23 mouse cellular contexts compared by ENCODE assay signal in the genomic region with DNA sequence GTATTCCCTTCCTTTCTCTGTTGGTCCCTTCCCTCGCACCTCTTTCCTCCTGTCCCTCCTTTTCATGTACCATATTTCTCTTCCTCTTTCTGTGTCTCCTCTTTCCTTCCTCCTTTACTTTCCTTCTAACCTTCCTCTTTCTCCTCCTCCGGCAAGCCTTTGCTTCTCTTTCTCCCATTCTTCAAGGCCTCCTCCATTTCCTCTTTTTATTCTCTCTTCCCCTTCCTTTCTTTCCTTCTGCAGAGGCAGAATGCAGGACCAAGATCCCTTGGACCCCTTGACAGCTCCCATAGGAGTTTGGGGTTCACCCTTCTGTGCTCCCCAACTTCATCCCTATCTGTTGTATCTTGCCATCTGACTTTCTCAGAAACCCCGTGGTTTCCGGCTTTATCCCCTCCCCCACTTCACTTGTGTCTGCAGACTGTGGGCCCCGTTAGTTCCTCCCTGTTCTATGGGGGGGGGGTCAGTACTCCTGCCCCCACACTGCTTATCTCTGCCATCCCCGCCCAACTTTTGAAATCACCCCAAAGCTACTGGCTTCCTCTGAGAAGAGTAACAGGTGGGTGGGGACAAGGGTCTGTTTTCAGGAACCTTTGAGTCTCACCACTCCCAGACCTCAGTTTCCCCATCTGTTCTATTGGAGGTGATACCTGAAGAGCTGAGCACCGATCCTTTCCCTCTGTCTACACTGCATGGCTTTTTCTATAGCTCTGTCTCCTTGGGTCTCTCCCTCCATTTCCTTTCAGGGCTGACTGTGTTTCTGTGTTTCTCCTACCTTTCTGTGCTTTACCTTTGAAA. TPM values are rescaled to one million over a fixed set of nuclear protein-coding genes. Genes with fewer than 3 reads are reported as not detected.
A peak's percentile ranks its signal among the peaks of the same experiment; 100 is the strongest.
DNase-seq lines count a peak whose midpoint lies in the region; ATAC-seq lines count a peak whose summit lies in the region.
"Had no signal": no experiment of that assay in that cellular context is flagged by ENCODE, and none has a peak within 500 bp of the region (broad histone marks: within the 10 kb centered on the region; RNA-seq: fewer than 3 reads in every experiment).

No protein-coding gene starts in this region.

- H3K9me3 ChIP-seq in liver, embryonic 12.5 days (replicated peaks) = no peaks in the 10 kb centered on the region
- H3K9me3 ChIP-seq in hindbrain, embryonic 11.5 days (ENCODE audit: control insufficient read depth, low read length) = no peaks in the 10 kb centered on the region
- H3K9me3 ChIP-seq: heart, embryonic 13.5 days; neural tube, embryonic 12.5 days; stomach, embryonic 15.5 days had no signal

- peak overlapping the region; percentile 72 for H3K4me2 ChIP-seq in liver, embryonic 12.5 days
- no peak overlapping the region for H3K4me2 ChIP-seq in hindbrain, embryonic 11.5 days (replicated peaks; ENCODE audit: low read depth, low read length)
- H3K4me2 ChIP-seq: heart, embryonic 13.5 days; hindbrain, embryonic 12.5 days; neural tube, embryonic 12.5 days; stomach, embryonic 15.5 days had no signal

- no peaks in the 10 kb centered on the region for H3K27me3 ChIP-seq in liver, embryonic 12.5 days (replicated peaks)
- H3K27me3 ChIP-seq in hindbrain, embryonic 11.5 days (ENCODE audit: control insufficient read depth, insufficient read depth, low read length) = no peaks in the 10 kb centered on the region
- H3K27me3 ChIP-seq: heart, embryonic 13.5 days; hindbrain, embryonic 12.5 days; neural tube, embryonic 12.5 days; stomach, embryonic 15.5 days had no signal

- H3K27ac ChIP-seq in liver, embryonic 12.5 days = peak overlapping the region; percentile 93
- H3K27ac ChIP-seq in hindbrain, embryonic 11.5 days (ENCODE audit: low read depth, low read length) = no peak overlapping the region
- H3K27ac ChIP-seq: heart, embryonic 13.5 days; hindbrain, embryonic 12.5 days; neural tube, embryonic 12.5 days; stomach, embryonic 15.5 days had no signal

- peak overlapping the region; percentile 82 for H3K9ac ChIP-seq in liver, embryonic 12.5 days
- H3K9ac ChIP-seq in hindbrain, embryonic 11.5 days (ENCODE audit: low read depth, low read length) = no peak overlapping the region
- H3K9ac ChIP-seq: heart, embryonic 13.5 days; hindbrain, embryonic 12.5 days; neural tube, embryonic 12.5 days; stomach, embryonic 15.5 days had no signal

- 29% methylated on average over 7 of the region's 7 CpGs for WGBS in liver, embryonic 12.5 days (ENCODE audit: insufficient replicate concordance)
- WGBS in hindbrain, embryonic 11.5 days = 83% methylated on average over 7 of the region's 7 CpGs

- H3K4me1 ChIP-seq in liver, embryonic 12.5 days = peaks cover 28% of the 10 kb centered on the region
- H3K4me1 ChIP-seq in hindbrain, embryonic 11.5 days (replicated peaks; ENCODE audit: control insufficient read depth, insufficient read depth, low read length) = no peaks in the 10 kb centered on the region
- H3K4me1 ChIP-seq: heart, embryonic 13.5 days; hindbrain, embryonic 12.5 days; neural tube, embryonic 12.5 days; stomach, embryonic 15.5 days had no signal

- ATAC-seq in liver, embryonic 12.5 days = no peak
- ATAC-seq in hindbrain, embryonic 11.5 days (ENCODE audit: low FRiP score) = no peak
- ATAC-seq: intestine, postnatal 0 days had no signal

- DNase-seq in 416B (ENCODE audit: low read depth) = peak; percentile 23
- peak; percentile 90 for DNase-seq in MEL-GATA-1-ER (ENCODE audit: extremely low read depth, low read depth)
- peak; percentile 47 for DNase-seq in naive thymus-derived CD4-positive, alpha-beta T cell, adult 2 months (ENCODE audit: low read depth)
- DNase-seq in hindbrain, embryonic 11.5 days (ENCODE audit: low spot score) = no peak
- no peak for DNase-seq in heart, postnatal 14 days
- DNase-seq in kidney, postnatal 25 days = no peak
- no peak for DNase-seq in lung, adult 18-20 months
- DNase-seq: adrenal gland, postnatal 36 days; cerebellum, adult 9-10 months; gastrocnemius, postnatal 14 days; kidney, postnatal 10 days; lung, adult 2 months had no signal

- peaks cover 51% of the 10 kb centered on the region for H3K36me3 ChIP-seq in liver, embryonic 12.5 days
- no peaks in the 10 kb centered on the region for H3K36me3 ChIP-seq in hindbrain, embryonic 11.5 days (ENCODE audit: control insufficient read depth, insufficient read depth, low read length)
- H3K36me3 ChIP-seq: heart, embryonic 13.5 days; hindbrain, embryonic 12.5 days; neural tube, embryonic 12.5 days; stomach, embryonic 15.5 days had no signal

- intact Hi-C loops in heart, postnatal 14 days (cut with DNase I) = no loop called here

- peak overlapping the region; percentile 73 for H3K4me3 ChIP-seq in liver, embryonic 12.5 days
- no peak overlapping the region for H3K4me3 ChIP-seq in hindbrain, embryonic 11.5 days (ENCODE audit: low read depth, low read length)
- H3K4me3 ChIP-seq: heart, embryonic 13.5 days; hindbrain, embryonic 12.5 days; neural tube, embryonic 12.5 days; stomach, embryonic 15.5 days had no signal

RNA-seq across cellular contexts. Expression of gene Gata1, which starts 13.8 kb away (rescaled TPM):
- polyA plus RNA-seq in liver, embryonic 12.5 days (2016; fragmentation: Nextera tagmentation; extraction: Ambion mirVana) = 148 and 156 TPM in 2 replicates
- 3.9 and 4.9 TPM in 2 replicates for polyA plus RNA-seq in hindbrain, embryonic 11.5 days (2014; fragmentation: Nextera tagmentation; extraction: Ambion mirVana)
- total RNA-seq in heart, postnatal 14 days (2021) = not detected
- total RNA-seq: layer of hippocampus, postnatal 10 days; left cerebral cortex, postnatal 36 days; midbrain, postnatal 0 days had no signal
- polyA plus RNA-seq: intestine, postnatal 0 days; midbrain, postnatal 0 days had no signal

RNA-seq across cellular contexts. Expression of gene Hdac6, which starts 16.3 kb away (rescaled TPM):
- 15.4 and 15.8 TPM in 2 replicates for polyA plus RNA-seq in liver, embryonic 12.5 days (2016; fragmentation: Nextera tagmentation; extraction: Ambion mirVana)
- polyA plus RNA-seq in hindbrain, embryonic 11.5 days (2014; fragmentation: Nextera tagmentation; extraction: Ambion mirVana) = 46.0 and 48.5 TPM in 2 replicates
- total RNA-seq in heart, postnatal 14 days (2021) = 10 to 100 TPM; 13.0 to 14.7 TPM

RNA-seq across cellular contexts. Expression of gene Eras, which starts 35.6 kb away (rescaled TPM):
- 0.17 TPM in 1 of 2 replicates, not detected in the other for polyA plus RNA-seq in liver, embryonic 12.5 days (2016; fragmentation: Nextera tagmentation; extraction: Ambion mirVana)
- polyA plus RNA-seq in hindbrain, embryonic 11.5 days (2014; fragmentation: Nextera tagmentation; extraction: Ambion mirVana) = not detected in 2 replicates
- total RNA-seq in heart, postnatal 14 days (2021) = not detected
- total RNA-seq: adrenal gland, postnatal 36 days; gastrocnemius, postnatal 14 days; layer of hippocampus, postnatal 10 days; left cerebral cortex, postnatal 36 days; megakaryocyte-erythroid progenitor cell, adult 5-6 weeks; midbrain, postnatal 0 days had no signal
- polyA plus RNA-seq: heart, embryonic 13.5 days; hindbrain, embryonic 12.5 days; intestine, postnatal 0 days; lung, adult 2 months; midbrain, postnatal 0 days; neural tube, embryonic 12.5 days; small intestine, adult 2 months; stomach, embryonic 15.5 days had no signal

RNA-seq across cellular contexts. Expression of gene Pcsk1n, which starts 44.4 kb away (rescaled TPM):
- 0.26 and 0.33 TPM in 2 replicates for polyA plus RNA-seq in liver, embryonic 12.5 days (2016; fragmentation: Nextera tagmentation; extraction: Ambion mirVana)
- polyA plus RNA-seq in hindbrain, embryonic 11.5 days (2014; fragmentation: Nextera tagmentation; extraction: Ambion mirVana) = 23.9 and 25.9 TPM in 2 replicates
- total RNA-seq in heart, postnatal 14 days (2021) = not detected
- total RNA-seq: megakaryocyte-erythroid progenitor cell, adult 5-6 weeks had no signal

RNA-seq across cellular contexts. Expression of gene Glod5, which starts 54.3 kb away (rescaled TPM):
- polyA plus RNA-seq in liver, embryonic 12.5 days (2016; fragmentation: Nextera tagmentation; extraction: Ambion mirVana) = 0.25 TPM in 1 of 2 replicates, not detected in the other
- polyA plus RNA-seq in hindbrain, embryonic 11.5 days (2014; fragmentation: Nextera tagmentation; extraction: Ambion mirVana) = not detected in 2 replicates
- not detected for total RNA-seq in heart, postnatal 14 days (2021)
- total RNA-seq: adrenal gland, postnatal 36 days; gastrocnemius, postnatal 14 days; megakaryocyte-erythroid progenitor cell, adult 5-6 weeks had no signal
- polyA plus RNA-seq: hindbrain, embryonic 12.5 days; lung, adult 2 months; neural tube, embryonic 12.5 days had no signal

Comparison
In these comparisons a context has a peak if more than half of its experiments do, and no peak if none do; other contexts are left out.
1. DNase-seq: peak in 416B (single experiment), MEL-GATA-1-ER (single experiment) and naive thymus-derived CD4-positive, alpha-beta T cell, adult 2 months (single experiment); none in hindbrain, embryonic 11.5 days (single experiment), heart, postnatal 14 days (0 of 2), kidney, postnatal 25 days (0 of 2) and lung, adult 18-20 months (0 of 2).
2. RNA of gene Gata1, which starts 13.8 kb away (polyA plus RNA-seq): 148 to 156 TPM in liver, embryonic 12.5 days; 3.9 to 4.9 TPM in hindbrain, embryonic 11.5 days; every median in the first group is over 10 times any median in the second.